Mouse (Mus musculus) 416B (cell line): ENCODE measurements at regions not wholly inside any gene's neighbourhood (a gene's known extent, or its start where the extent isn't known, plus 50 kb on each side); places are given as distances from the start of the nearest gene placed in this dataset.

Experiments
- DNase-seq: peaks from one replicate; pipeline ENCODE4 v3.0.0; 2011; ENCODE audit warnings: low read depth

GRCm38 (mm10) chr13:79057424-79057823, 857.9 kb upstream of the Nr2f1 start:
- DNase-seq: no peak

- no peak for DNase-seq
These were observed 854.9 kb upstream of the Nr2f1 start for GRCm38 (mm10) chr13:79054481-79054880.

GRCm38 (mm10) chr13:79053428-79053827, 853.9 kb upstream of the Nr2f1 start:
- no peak for DNase-seq

- DNase-seq: no peak
These were observed 847.7 kb upstream of the Nr2f1 start for GRCm38 (mm10) chr13:79047240-79047639.

GRCm38 (mm10) chr13:79044657-79045056, 845.1 kb upstream of the Nr2f1 start:
- DNase-seq: no peak

- DNase-seq: no peak
These were observed 838.3 kb upstream of the Nr2f1 start for GRCm38 (mm10) chr13:79037883-79038282.

- no peak for DNase-seq
These were observed 835.7 kb upstream of the Nr2f1 start for GRCm38 (mm10) chr13:79035276-79035675.

GRCm38 (mm10) chr13:79029974-79030373, 830.4 kb upstream of the Nr2f1 start:
- DNase-seq: peak; percentile 5

GRCm38 (mm10) chr13:79027877-79028760, 828.6 kb upstream of the Nr2f1 start:
- peak; percentile 10 for DNase-seq

GRCm38 (mm10) chr13:79025645-79026044, 826.1 kb upstream of the Nr2f1 start:
- DNase-seq: no peak

- no peak for DNase-seq
These were observed 818.5 kb upstream of the Nr2f1 start for GRCm38 (mm10) chr13:79018051-79018450.

- DNase-seq: no peak
These were observed 803.8 kb upstream of the Nr2f1 start for GRCm38 (mm10) chr13:79003313-79003712.

GRCm38 (mm10) chr13:78998855-78999254, 799.3 kb upstream of the Nr2f1 start:
- no peak for DNase-seq

GRCm38 (mm10) chr13:78992326-78992725, 792.8 kb upstream of the Nr2f1 start:
- DNase-seq: no peak

GRCm38 (mm10) chr13:78985921-78986320, 786.4 kb upstream of the Nr2f1 start:
- DNase-seq: no peak

- DNase-seq: no peak
These were observed 777.7 kb upstream of the Nr2f1 start for GRCm38 (mm10) chr13:78977224-78977780.

- no peak for DNase-seq
These were observed 738.8 kb upstream of the Nr2f1 start for GRCm38 (mm10) chr13:78938351-78938741.

GRCm38 (mm10) chr13:78937389-78938350, 738.1 kb upstream of the Nr2f1 start:
- no peak for DNase-seq

- DNase-seq: no peak
These were observed 736.6 kb upstream of the Nr2f1 start for GRCm38 (mm10) chr13:78935990-78936650.

- DNase-seq: no peak
These were observed 728.8 kb upstream of the Nr2f1 start for GRCm38 (mm10) chr13:78928347-78928746.

GRCm38 (mm10) chr13:78920802-78921201, 721.2 kb upstream of the Nr2f1 start:
- no peak for DNase-seq

GRCm38 (mm10) chr13:78909839-78910238, 710.3 kb upstream of the Nr2f1 start:
- DNase-seq: no peak
